Mouse (Mus musculus): ENCODE results near the gene Dcdc2c.
A peak's percentile ranks its signal among the peaks of the same experiment; 100 is the strongest.

GRCm38 (mm10) chr12:28579132-28579531, 26.9 kb upstream of the Dcdc2c start:
- no peak for TF ChIP-seq POLR2A (IDR thresholded peaks at IDR 0.05; ENCODE audit: extremely low read depth, insufficient read depth, low read length)
- peak; percentile 81 for TF ChIP-seq CTCF (IDR thresholded peaks at IDR 0.05; ENCODE audit: low read depth, low read length)
